In the genomic region with DNA sequence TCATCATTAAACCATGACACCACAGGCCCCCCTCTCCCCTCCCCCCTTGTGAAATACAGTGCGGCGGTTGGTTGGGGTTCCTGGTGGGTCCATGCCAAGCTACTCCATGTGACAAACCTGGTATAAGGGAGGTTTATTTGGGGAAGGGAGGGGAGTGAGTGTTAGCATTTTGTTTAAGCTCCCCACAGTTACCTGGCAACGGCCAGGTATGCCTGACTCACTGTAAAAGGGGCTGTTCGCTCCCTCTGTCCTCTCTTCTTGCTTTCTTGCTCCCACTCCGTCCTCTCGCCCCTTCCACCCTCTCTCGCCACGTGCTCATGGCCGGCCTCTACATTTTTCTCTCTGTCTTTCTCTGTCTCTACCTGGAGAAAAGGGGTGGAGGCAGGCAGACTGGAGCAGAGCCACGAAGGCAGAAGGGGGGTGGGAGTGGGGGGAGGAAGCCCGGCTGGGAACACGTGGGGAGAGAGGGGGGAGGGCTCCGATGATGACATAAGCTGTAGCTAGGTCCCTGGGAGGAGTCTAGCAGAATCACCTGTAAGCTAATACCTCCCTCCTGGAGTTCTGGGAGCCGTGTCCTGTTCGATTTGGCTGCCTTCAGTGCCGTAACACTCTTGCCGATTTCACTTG, we compare ENCODE assay signal across 9 mouse cellular contexts.
DNase-seq lines count a peak whose midpoint lies in the region; ATAC-seq lines count a peak whose summit lies in the region.
"Had no signal": no experiment of that assay in that cellular context is flagged by ENCODE, and none has a peak within 500 bp of the region (broad histone marks: within the 10 kb centered on the region; RNA-seq: fewer than 3 reads in every experiment).

No protein-coding gene starts in this region.

- H3K27ac ChIP-seq in embryonic facial prominence, embryonic 13.5 days, result no peak overlapping the region
- H3K27ac ChIP-seq: macrophage had no signal

- H3K4me2 ChIP-seq in embryonic facial prominence, embryonic 13.5 days, result peak overlapping the region; percentile 45

- peaks cover 7% of the 10 kb centered on the region for H3K4me1 ChIP-seq in embryonic facial prominence, embryonic 13.5 days

- 22% methylated on average over 17 of the region's 17 CpGs for WGBS in embryonic facial prominence, embryonic 13.5 days

- no peaks in the 10 kb centered on the region for H3K36me3 ChIP-seq in embryonic facial prominence, embryonic 13.5 days

- DNase-seq in WW6 (ENCODE audit: low read depth, low spot score), result peak; percentile 36
- DNase-seq in kidney, adult 9 months, result peak; percentile 12
- peak; percentile 26 for DNase-seq in lung, postnatal 14 days
- DNase-seq in spleen, postnatal 36 days (ENCODE audit: low spot score in 2 of 2), result no peak
- DNase-seq in adrenal gland, postnatal 14 days, result no peak
- no peak for DNase-seq in right cerebral cortex, postnatal 36 days (ENCODE audit: low spot score in 2 of 2)
- DNase-seq in ovary, postnatal 10 days (ENCODE audit: low spot score), result no peak

- H3K9ac ChIP-seq in embryonic facial prominence, embryonic 13.5 days, result no peak overlapping the region

- H3K9me3 ChIP-seq in embryonic facial prominence, embryonic 13.5 days, result no peaks in the 10 kb centered on the region

- peak overlapping the region; percentile 20 for H3K4me3 ChIP-seq in embryonic facial prominence, embryonic 13.5 days

- no peak for ATAC-seq in embryonic facial prominence, embryonic 13.5 days (ENCODE audit: insufficient number of reproducible peaks, insufficient read depth, low FRiP score, low TSS enrichment, low read depth)

- H3K27me3 ChIP-seq in embryonic facial prominence, embryonic 13.5 days, result no peaks in the 10 kb centered on the region

Comparison
In these comparisons a context has a peak if more than half of its experiments do, and no peak if none do; other contexts are left out.
1. DNase-seq: peak in WW6 (single experiment), kidney, adult 9 months (single experiment) and lung, postnatal 14 days (single experiment); none in spleen, postnatal 36 days (0 of 2), adrenal gland, postnatal 14 days (single experiment), right cerebral cortex, postnatal 36 days (0 of 2) and ovary, postnatal 10 days (single experiment).